Mouse (Mus musculus): Measurements from ENCODE around the gene Hdac11. TPM values are rescaled to one million over a fixed set of nuclear protein-coding genes. Genes with fewer than 3 reads are reported as not detected.

The Hdac11 gene
- polyA plus RNA-seq, 1 experiment from 2014 or later = 4.5 TPM

DNA sequence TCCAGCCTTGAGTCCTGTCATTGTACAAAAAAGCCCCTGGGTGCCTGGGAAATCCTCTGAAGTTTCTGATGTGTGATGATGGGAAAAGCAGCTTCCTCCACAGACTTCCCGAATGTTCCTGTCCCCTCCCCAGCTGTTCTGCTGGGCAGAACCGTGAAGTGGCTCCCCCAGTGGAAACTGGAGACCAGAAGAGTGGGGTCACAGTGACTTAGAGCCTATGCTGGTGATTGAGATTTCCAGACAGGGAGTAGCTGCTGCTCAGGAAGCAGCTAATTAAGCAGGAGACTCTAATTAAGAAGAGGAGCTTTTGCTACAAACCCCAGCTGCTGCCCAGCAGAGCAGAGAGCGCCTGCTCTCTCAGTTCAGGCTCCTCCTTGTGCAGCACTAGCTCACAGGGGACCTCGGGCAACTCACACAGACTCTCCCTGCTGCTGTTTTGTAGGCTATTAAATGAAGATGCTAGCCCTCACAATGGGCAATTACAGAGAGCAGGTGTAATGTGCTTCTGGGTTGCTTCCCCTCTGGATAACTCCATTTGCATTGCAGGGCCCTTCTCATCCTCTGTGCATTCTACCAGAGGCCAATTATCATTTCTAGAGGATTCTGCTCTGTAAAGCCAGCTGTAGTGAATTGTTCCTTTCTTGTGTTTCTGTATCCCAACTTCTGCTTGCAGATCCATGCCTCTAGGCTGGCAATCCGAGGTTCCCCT lies 9.9 kb upstream of the Hdac11 start:
- peaks cover 4% of the 10 kb centered on the region; the same call in 1 of the 2 replicates for H3K27me3 ChIP-seq (ENCODE audit: control insufficient read depth, insufficient read depth, low read depth, low read length)
- peaks cover 21% of the 10 kb centered on the region for H3K4me1 ChIP-seq (ENCODE audit: control insufficient read depth, low read depth, low read length)
- H3K27ac ChIP-seq (ENCODE audit: low read length) = no peak overlapping the region
- 34% methylated on average over 5 of the region's 5 CpGs for WGBS (ENCODE audit: insufficient replicate concordance)
- H3K4me2 ChIP-seq (ENCODE audit: low read depth, low read length) = no peak overlapping the region
- H3K36me3 ChIP-seq (ENCODE audit: control insufficient read depth, insufficient read depth) = no peaks in the 10 kb centered on the region
- peaks cover 2% of the 10 kb centered on the region; the same call in 1 of the 2 replicates for H3K9me3 ChIP-seq (replicated peaks; ENCODE audit: control insufficient read depth, low read length)
- ATAC-seq (ENCODE audit: low read depth) = no peak
- H3K4me3 ChIP-seq (ENCODE audit: low read depth, low read length) = no peak overlapping the region
- H3K9ac ChIP-seq (ENCODE audit: low read depth, low read length) = no peak overlapping the region

- H3K9ac ChIP-seq (ENCODE audit: low read depth, low read length) = no peak overlapping the region
- H3K27ac ChIP-seq (ENCODE audit: low read length) = no peak overlapping the region
- no peak for ATAC-seq (ENCODE audit: low read depth)
- H3K4me1 ChIP-seq (ENCODE audit: control insufficient read depth, low read depth, low read length) = peaks cover 15% of the 10 kb centered on the region
- H3K36me3 ChIP-seq (ENCODE audit: control insufficient read depth, insufficient read depth) = no peaks in the 10 kb centered on the region
- H3K4me2 ChIP-seq (ENCODE audit: low read depth, low read length) = no peak overlapping the region
- peaks cover 4% of the 10 kb centered on the region; the same call in 1 of the 2 replicates for H3K27me3 ChIP-seq (ENCODE audit: control insufficient read depth, insufficient read depth, low read depth, low read length)
- no peak overlapping the region for H3K4me3 ChIP-seq (ENCODE audit: low read depth, low read length)
- peaks cover 2% of the 10 kb centered on the region; the same call in 1 of the 2 replicates for H3K9me3 ChIP-seq (replicated peaks; ENCODE audit: control insufficient read depth, low read length)
- 76% methylated on average over 2 of the region's 2 CpGs for WGBS (ENCODE audit: insufficient replicate concordance)
These were observed 9.2 kb upstream of the Hdac11 start for GRCm38 (mm10) chr6:91147152-91147770.

- peaks cover 51% of the 10 kb centered on the region for H3K4me1 ChIP-seq (ENCODE audit: control insufficient read depth, low read depth, low read length)
- peak overlapping the region; percentile 38 for H3K9ac ChIP-seq (ENCODE audit: low read depth, low read length)
- 31% methylated on average over 7 of the region's 7 CpGs for WGBS (ENCODE audit: insufficient replicate concordance)
- H3K9me3 ChIP-seq (replicated peaks; ENCODE audit: control insufficient read depth, low read length) = no peaks in the 10 kb centered on the region
- H3K36me3 ChIP-seq (ENCODE audit: control insufficient read depth, insufficient read depth) = no peaks in the 10 kb centered on the region
- H3K27me3 ChIP-seq (ENCODE audit: control insufficient read depth, insufficient read depth, low read depth, low read length) = peaks cover 4% of the 10 kb centered on the region
- peak overlapping the region; percentile 53; the same call in 1 of the 2 replicates for H3K4me2 ChIP-seq (ENCODE audit: low read depth, low read length)
- H3K4me3 ChIP-seq (ENCODE audit: low read depth, low read length) = peak overlapping the region; percentile 39
- H3K27ac ChIP-seq (ENCODE audit: low read length) = no peak overlapping the region
- no peak for ATAC-seq (ENCODE audit: low read depth)
These were observed 3.4 kb upstream of the Hdac11 start for GRCm38 (mm10) chr6:91152892-91153548.

DNA sequence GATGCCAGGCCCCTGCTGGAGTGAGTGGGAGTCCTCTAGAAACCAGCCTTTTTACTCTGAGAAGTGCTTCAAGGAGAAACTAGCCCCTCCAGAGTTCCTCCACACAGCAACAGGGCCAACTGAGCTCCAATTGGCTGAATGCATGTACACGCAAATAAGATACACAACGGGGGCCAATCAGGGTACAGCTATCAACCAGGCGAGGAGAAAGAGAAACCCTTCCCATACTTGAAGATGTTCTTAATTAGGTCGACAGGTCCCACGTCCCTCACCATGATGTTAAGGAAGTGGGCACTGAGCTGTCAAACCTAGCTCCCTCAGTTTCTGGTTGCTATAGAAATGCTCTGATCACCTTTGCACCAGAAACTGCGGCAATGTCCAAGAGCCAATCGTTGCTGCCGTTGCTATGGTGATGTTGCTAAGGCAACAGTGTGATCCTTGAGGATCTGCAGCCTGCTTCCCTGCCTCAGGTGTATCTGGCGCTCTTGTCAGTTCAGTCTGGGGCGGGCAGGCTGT lies 2.9 kb upstream of the Hdac11 start:
- peaks cover 55% of the 10 kb centered on the region for H3K4me1 ChIP-seq (ENCODE audit: control insufficient read depth, low read depth, low read length)
- ATAC-seq (ENCODE audit: low read depth) = no peak
- peak overlapping the region; percentile 38 for H3K9ac ChIP-seq (ENCODE audit: low read depth, low read length)
- no peaks in the 10 kb centered on the region for H3K36me3 ChIP-seq (ENCODE audit: control insufficient read depth, insufficient read depth)
- H3K27me3 ChIP-seq (ENCODE audit: control insufficient read depth, insufficient read depth, low read depth, low read length) = peaks cover 4% of the 10 kb centered on the region
- peak overlapping the region; percentile 39 for H3K4me3 ChIP-seq (ENCODE audit: low read depth, low read length)
- no peaks in the 10 kb centered on the region for H3K9me3 ChIP-seq (replicated peaks; ENCODE audit: control insufficient read depth, low read length)
- H3K27ac ChIP-seq (ENCODE audit: low read length) = no peak overlapping the region
- H3K4me2 ChIP-seq (ENCODE audit: low read depth, low read length) = peak overlapping the region; percentile 53
- WGBS (ENCODE audit: insufficient replicate concordance) = 7% methylated on average over 10 of the region's 10 CpGs

GRCm38 (mm10) chr6:91154685-91155084 lies 1.8 kb upstream of the Hdac11 start:
- H3K4me2 ChIP-seq (ENCODE audit: low read depth, low read length) = no peak overlapping the region
- H3K27ac ChIP-seq (ENCODE audit: low read length) = no peak overlapping the region
- H3K9ac ChIP-seq (ENCODE audit: low read depth, low read length) = no peak overlapping the region
- no peaks in the 10 kb centered on the region for H3K36me3 ChIP-seq (ENCODE audit: control insufficient read depth, insufficient read depth)
- H3K4me3 ChIP-seq (ENCODE audit: low read depth, low read length) = no peak overlapping the region
- H3K27me3 ChIP-seq (ENCODE audit: control insufficient read depth, insufficient read depth, low read depth, low read length) = peaks cover 4% of the 10 kb centered on the region
- H3K9me3 ChIP-seq (replicated peaks; ENCODE audit: control insufficient read depth, low read length) = no peaks in the 10 kb centered on the region
- ATAC-seq (ENCODE audit: low read depth) = no peak
- peaks cover 65% of the 10 kb centered on the region for H3K4me1 ChIP-seq (ENCODE audit: control insufficient read depth, low read depth, low read length)
- 44% methylated on average over 4 of the region's 4 CpGs for WGBS (ENCODE audit: insufficient replicate concordance)

DNA sequence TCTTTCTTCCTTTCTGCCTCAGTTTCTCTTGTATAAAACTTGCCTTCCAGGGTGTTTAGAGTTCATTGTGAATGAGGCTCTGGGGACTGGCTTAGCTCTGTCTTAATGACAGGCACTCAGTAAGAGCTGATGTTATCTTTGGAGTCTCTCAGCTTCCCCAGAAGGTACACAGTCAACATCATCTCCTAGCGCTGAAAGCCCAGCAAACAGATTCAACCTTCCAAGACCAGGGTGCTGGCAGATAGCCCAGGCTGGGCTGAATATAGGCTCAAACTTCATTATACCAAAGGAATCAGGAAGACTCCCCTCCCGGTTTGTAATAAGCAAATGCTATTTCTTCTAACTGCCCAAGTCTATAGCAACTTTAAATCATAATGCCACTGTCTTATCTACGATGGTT lies 1.2 kb upstream of the Hdac11 start:
- Histone ChIP-seq H3K9ac (ENCODE audit: low read depth, low read length) (no peak overlapping the region), H3K27ac (ENCODE audit: low read length) (peak overlapping the region; percentile 61), H3K4me2 (ENCODE audit: low read depth, low read length) (no peak overlapping the region), H3K36me3 (ENCODE audit: control insufficient read depth, insufficient read depth) (no peaks in the 10 kb centered on the region), H3K4me1 (ENCODE audit: control insufficient read depth, low read depth, low read length) (peaks cover 71% of the 10 kb centered on the region), H3K9me3 (replicated peaks; ENCODE audit: control insufficient read depth, low read length) (no peaks in the 10 kb centered on the region), H3K27me3 (ENCODE audit: control insufficient read depth, insufficient read depth, low read depth, low read length) (peaks cover 4% of the 10 kb centered on the region), H3K4me3 (ENCODE audit: low read depth, low read length) (no peak overlapping the region)
- 56% methylated on average over 3 of the region's 3 CpGs for WGBS (ENCODE audit: insufficient replicate concordance)
- no peak for ATAC-seq (ENCODE audit: low read depth)

GRCm38 (mm10) chr6:91156062-91156461 lies 403 bp upstream of the Hdac11 start:
- peak overlapping the region; percentile 61 for H3K27ac ChIP-seq (ENCODE audit: low read length)
- H3K4me3 ChIP-seq (ENCODE audit: low read depth, low read length) = peak overlapping the region; percentile 75
- H3K36me3 ChIP-seq (ENCODE audit: control insufficient read depth, insufficient read depth) = no peaks in the 10 kb centered on the region
- 0 out of 2 replicates have a peak overlapping the region, but pooled peaks have one; percentile 13 for H3K9ac ChIP-seq (ENCODE audit: low read depth, low read length)
- H3K9me3 ChIP-seq (replicated peaks; ENCODE audit: control insufficient read depth, low read length) = no peaks in the 10 kb centered on the region
- H3K4me2 ChIP-seq (ENCODE audit: low read depth, low read length) = peak overlapping the region; percentile 93
- ATAC-seq (ENCODE audit: low read depth) = no peak
- H3K4me1 ChIP-seq (ENCODE audit: control insufficient read depth, low read depth, low read length) = peaks cover 79% of the 10 kb centered on the region
- 15% methylated on average over 4 of the region's 4 CpGs for WGBS (ENCODE audit: insufficient replicate concordance)
- peaks cover 4% of the 10 kb centered on the region for H3K27me3 ChIP-seq (ENCODE audit: control insufficient read depth, insufficient read depth, low read depth, low read length)

GRCm38 (mm10) chr6:91157237-91157570 lies 739 bp downstream of the Hdac11 start:
- WGBS (ENCODE audit: insufficient replicate concordance) = 59% methylated on average over 6 of the region's 6 CpGs
- Histone ChIP-seq H3K27ac (ENCODE audit: low read length) (peak overlapping the region; percentile 63), H3K4me2 (ENCODE audit: low read depth, low read length) (peak overlapping the region; percentile 93), H3K9ac (ENCODE audit: low read depth, low read length) (peak overlapping the region; percentile 82), H3K27me3 (ENCODE audit: control insufficient read depth, insufficient read depth, low read depth, low read length) (peaks cover 4% of the 10 kb centered on the region), H3K4me3 (ENCODE audit: low read depth, low read length) (peak overlapping the region; percentile 75), H3K4me1 (ENCODE audit: control insufficient read depth, low read depth, low read length) (peaks cover 87% of the 10 kb centered on the region), H3K36me3 (ENCODE audit: control insufficient read depth, insufficient read depth) (no peaks in the 10 kb centered on the region), H3K9me3 (replicated peaks; ENCODE audit: control insufficient read depth, low read length) (no peaks in the 10 kb centered on the region)
- ATAC-seq (ENCODE audit: low read depth) = no peak

Measured in liver, embryonic 16.5 days (tissue).